Mouse (Mus musculus) adrenal gland (tissue): Measurements from ENCODE around the gene Olfr1053.
"Not testable (repeated sequence)": the region's sequence is repeated elsewhere in the genome, so short reads cannot be mapped to it uniquely, and the experiment has no call there.

Source experiments
- intact Hi-C: fragments of 180-260 bp; cut with DNase I; formaldehyde crosslinking; loops from one replicate; pipeline ENCODE4 v1.15.1; 2025
- long read RNA-seq, 2 experiments: library from polyadenylated mRNA; unstranded; transcript quantifications; one replicate each; pipeline ENCODE4 v2.0.0; 2020; ENCODE audit warnings: borderline replicate concordance in 1 of 2; ENCODE audit not compliant: insufficient replicate concordance in 1 of 2

The Olfr1053 gene
- long read RNA-seq, experiment 1 = 0 reads
- long read RNA-seq, experiment 2 = 0 reads

GRCm38 (mm10) chr2:86315184-86315583, at the start of gene Olfr1053:
TSS of gene Olfr1053 (minus strand) at chr2:86315284.
- intact Hi-C loops = no loop called here

- intact Hi-C loops = no loop called here
These were observed 47.3 kb upstream of the Olfr1053 start, which contains the start of gene Olfr1056 for GRCm38 (mm10) chr2:86362369-86362768. TSS of gene Olfr1056 (minus strand) at chr2:86362469.

GRCm38 (mm10) chr2:86351751-86352150, 36.7 kb upstream of the Olfr1053 start:
- intact Hi-C loops = not testable (repeated sequence)

GRCm38 (mm10) chr2:86350184-86350583, 35.1 kb upstream of the Olfr1053 start, which contains the start of gene Olfr1055:
TSS of gene Olfr1055 (minus strand) at chr2:86350284.
- intact Hi-C loops = no loop called here

- intact Hi-C loops = no loop called here
These were observed 20.2 kb upstream of the Olfr1053 start, which contains the start of gene Olfr1054 for GRCm38 (mm10) chr2:86335333-86335732. TSS of gene Olfr1054 (minus strand) at chr2:86335433.

- intact Hi-C loops = no loop called here
These were observed 22.9 kb downstream of the Olfr1053 start, which contains the start of gene Olfr1052 for GRCm38 (mm10) chr2:86292155-86292554. TSS of gene Olfr1052 (plus strand) at chr2:86292455.

GRCm38 (mm10) chr2:86278988-86279387, 36.1 kb downstream of the Olfr1053 start, which contains the start of gene Olfr1051:
TSS of gene Olfr1051 (minus strand) at chr2:86279088.
- intact Hi-C loops = not testable (repeated sequence)
